Mouse (Mus musculus): ENCODE measurements around the gene Gm20388. TPM values are rescaled to one million over a fixed set of nuclear protein-coding genes. Genes with fewer than 3 reads are reported as not detected.

The Gm20388 gene
- total RNA-seq, 2 experiments from 2014 or later = 11.4 to 18.1 TPM

DNA sequence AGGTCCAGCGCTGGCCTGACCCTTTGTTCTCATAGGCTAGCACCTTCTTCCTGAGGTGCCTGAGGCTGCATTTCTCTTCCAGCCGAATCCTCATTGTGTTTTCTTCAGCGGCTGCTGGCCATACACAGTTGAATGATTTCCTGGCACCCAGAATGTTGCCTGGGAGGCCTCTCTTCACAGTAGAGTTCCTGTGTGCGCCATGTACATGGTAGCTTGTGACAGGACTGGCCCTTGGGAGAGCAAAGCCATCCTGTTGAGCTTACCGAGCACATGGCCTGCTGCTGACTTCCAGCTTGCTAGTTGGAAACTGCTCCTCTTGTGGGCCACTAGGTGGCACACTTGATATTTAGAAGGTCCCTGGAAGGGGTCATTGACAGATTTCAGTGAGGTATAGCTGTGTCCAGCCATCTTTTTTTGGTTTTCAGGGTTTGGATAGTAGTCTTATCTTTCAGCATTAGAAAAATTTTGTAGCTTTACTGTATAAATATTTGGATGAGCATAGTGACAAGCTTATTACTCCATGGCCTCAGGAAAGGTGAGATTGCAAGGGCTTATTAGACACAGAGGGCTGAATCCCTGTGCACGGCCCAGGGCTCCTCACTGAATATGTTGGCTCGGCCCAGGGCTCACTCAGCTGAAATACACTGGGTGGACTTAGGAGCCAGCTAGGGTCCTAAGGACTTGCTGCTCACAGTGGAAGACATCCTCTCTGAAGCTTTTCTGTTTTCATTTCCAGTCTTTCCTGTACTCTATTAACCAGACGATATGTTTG, 2067.4 kb downstream of the Gm20388 start:
- peak; percentile 69 for ATAC-seq (replicated peaks; ENCODE audit: low FRiP score, low TSS enrichment, poor library complexity, severe bottlenecking)

DNA sequence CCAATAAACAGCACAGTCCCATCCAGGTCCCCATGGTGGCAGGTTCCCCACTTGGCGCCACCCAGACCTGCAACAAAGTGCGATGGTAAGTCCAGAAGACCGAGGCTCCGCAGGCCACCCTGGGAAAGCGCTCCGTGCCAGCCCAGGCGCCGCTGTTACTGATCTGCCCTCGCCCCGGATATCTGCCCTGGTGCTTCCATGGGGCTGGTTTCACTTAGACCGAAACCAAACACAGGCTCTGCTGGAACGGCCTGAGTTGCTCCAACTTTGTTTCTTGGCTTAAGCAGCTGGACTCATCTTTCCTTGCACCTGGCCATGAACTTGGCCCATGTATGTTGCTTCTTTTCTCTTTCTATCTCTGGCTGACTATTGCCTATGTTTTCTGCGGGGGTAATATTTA, 2068.0 kb downstream of the Gm20388 start:
- no peak for ATAC-seq (replicated peaks; ENCODE audit: low FRiP score, low TSS enrichment, poor library complexity, severe bottlenecking)

DNA sequence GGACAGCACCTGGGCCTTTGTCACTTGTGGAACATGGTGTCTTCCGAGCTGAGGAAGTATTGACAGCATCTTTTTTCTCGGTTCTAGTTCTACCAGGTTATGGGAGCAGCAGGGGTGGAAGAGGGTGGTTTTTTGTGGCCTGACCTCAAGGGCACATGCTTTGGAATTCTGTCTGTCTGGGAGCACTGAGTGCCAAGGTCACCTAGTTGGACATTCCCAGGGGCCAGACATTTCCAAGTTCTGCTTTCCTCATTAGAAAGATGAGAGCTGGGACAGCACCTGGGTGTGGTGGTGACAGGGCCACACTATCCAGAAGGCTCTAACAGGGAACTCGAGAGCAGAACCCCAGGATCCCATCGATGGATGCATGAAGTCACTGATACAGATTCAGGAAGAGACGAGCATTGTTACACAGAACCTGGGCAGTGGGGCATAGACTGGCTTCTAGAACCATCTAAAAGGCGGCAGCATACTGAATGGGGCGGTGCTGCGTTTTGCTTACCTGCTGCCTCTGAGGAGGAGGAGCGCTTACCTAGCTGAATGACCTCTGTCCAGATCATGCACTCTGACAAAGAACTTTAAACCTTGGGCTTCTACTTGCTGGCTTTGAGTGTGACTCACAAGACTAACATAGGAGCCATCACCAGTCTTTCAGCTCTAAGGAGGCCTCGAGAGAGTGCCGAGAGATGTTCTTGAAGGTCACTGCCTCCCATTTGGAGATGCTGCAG, 2070.3 kb downstream of the Gm20388 start:
- ATAC-seq (replicated peaks; ENCODE audit: low FRiP score, low TSS enrichment, poor library complexity, severe bottlenecking) = no peak

DNA sequence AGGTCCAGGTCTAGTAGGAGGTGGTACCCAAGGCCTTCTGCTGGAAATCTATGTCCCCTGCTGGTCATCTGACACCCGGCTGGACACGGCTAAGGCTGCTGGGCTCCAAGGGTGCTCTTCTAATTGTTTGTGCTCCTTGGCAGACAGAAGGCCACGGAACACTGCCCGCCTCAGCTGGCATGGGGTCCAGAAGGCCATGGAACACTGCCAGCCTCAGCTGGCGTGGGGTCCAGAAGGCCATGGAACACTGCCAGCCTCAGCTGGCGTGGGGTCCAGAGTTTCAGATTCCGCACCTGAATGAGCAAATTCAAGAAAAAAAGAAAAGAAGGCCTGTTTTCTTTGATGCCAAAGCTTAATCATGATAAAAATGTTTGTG, 2070.9 kb downstream of the Gm20388 start:
- no peak for ATAC-seq (replicated peaks; ENCODE audit: low FRiP score, low TSS enrichment, poor library complexity, severe bottlenecking)

DNA sequence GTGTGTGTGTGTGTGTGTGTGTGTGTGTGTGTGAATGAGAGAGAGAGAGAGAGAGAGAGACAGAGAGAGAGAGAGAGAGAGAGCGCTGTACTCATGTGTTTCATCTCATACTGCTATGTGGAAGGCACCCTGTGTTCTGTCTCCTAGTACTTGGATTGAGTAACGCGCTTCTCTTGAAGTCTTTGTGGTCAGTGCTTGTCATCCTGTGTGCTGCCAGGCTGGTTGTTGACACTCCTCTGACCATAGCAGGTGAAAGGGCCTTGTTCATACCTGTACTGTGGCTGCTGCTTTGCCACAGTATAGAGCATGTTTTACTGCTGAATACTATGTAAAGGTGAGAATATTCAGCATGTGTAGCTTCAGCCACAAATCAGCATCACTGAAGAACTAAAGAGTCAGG, 2075.0 kb downstream of the Gm20388 start:
- no peak for ATAC-seq (replicated peaks; ENCODE audit: low FRiP score, low TSS enrichment, poor library complexity, severe bottlenecking)

DNA sequence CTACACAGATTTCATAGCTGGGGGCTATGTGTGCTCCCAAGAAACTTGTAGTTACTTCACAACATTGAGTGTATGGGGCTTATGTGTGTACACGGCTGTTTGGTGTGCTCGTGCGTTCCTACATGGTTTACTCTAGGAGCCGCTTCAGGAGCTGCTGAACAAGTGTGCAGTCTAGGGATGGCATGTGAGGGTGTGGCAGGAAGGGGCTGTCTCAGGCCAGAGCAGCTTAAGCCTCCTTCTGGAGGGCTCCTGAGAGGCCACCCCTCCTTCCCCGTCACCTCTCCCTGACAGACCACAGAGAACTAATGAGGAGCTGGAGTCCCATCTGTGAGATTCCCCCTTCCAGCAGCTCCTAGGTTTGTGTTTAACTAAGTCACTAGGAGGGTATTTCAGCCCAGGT, 2077.3 kb downstream of the Gm20388 start:
- ATAC-seq (replicated peaks; ENCODE audit: low FRiP score, low TSS enrichment, poor library complexity, severe bottlenecking) = no peak

DNA sequence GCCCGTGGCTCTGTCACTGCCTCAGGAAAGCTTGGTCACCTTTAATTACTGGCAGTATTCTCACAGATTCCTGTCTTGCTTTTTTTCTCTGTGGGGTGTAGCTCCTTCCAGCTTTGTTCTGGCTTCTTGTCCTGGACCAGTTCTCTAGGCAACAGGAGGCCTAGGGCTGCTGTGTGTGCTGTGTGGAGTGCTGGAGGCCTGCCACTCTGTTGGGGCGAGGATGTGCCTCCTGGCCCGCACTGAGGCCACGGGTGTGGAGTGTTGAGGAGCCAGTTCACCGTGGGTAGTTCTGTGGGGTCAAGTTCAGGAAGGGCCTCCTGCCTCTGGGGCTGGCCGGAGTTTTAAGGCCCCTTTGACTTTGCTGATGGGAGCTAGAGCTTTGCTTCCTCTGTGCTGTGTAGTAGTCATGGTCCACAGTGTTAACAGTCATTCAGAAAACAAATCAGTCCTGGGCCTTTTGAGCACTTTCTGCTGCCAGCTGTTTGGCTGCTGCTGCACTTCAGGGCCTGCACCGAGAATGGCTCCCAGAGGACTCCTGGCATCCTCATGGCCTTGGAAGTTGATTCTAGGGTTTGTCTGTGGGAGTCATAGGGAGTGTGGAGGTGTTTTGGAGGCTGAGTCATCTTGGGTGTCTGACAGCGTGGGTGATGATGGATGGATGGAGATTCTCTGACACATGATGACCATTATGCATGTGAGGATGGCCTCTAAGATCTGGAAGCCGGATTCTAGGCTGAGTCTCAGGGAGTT, 2080.0 kb downstream of the Gm20388 start:
- ATAC-seq (replicated peaks; ENCODE audit: low FRiP score, low TSS enrichment, poor library complexity, severe bottlenecking) = no peak

DNA sequence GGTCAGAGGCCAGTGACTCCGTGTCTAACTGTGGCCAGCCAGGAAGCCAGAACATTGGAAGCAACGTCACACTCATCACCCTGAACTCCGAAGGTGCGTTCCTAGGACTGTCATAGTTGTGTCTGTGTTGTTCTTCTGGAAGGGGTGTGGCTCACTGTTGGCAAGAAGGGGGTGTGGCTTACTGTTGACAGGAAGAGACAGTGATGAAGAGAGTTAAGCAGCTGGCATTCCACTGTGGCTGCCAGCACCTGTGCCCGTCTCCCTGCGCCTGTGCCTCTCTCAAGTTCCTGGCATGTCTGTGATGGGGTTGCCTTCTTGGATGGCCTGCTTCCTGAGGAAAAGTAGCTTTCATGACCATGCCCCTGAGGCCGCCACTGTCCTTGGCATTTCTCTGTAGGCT, 2081.0 kb downstream of the Gm20388 start:
- ATAC-seq (replicated peaks; ENCODE audit: low FRiP score, low TSS enrichment, poor library complexity, severe bottlenecking) = no peak; the same call in 1 of the 2 replicates

DNA sequence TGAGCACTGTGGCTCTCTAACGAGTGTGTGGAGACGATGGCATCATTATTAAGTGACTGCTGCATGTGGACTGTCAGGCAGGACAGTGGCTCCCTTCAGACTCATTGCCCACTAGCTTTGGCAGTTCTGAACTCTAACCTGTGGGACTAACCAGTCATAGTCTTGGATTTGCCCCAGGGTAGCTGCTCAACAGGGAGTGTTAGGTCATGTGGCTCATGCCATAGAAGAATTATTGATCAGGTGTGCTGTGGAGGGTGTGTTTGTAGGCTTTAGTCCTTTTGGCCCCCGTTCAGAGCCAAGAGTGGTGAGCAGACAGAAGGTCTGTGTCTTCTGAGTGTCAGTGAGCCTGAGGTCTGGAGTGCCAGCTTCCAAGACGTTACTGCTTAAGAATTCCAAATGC, 2082.3 kb downstream of the Gm20388 start:
- no peak for ATAC-seq (replicated peaks; ENCODE audit: low FRiP score, low TSS enrichment, poor library complexity, severe bottlenecking)

DNA sequence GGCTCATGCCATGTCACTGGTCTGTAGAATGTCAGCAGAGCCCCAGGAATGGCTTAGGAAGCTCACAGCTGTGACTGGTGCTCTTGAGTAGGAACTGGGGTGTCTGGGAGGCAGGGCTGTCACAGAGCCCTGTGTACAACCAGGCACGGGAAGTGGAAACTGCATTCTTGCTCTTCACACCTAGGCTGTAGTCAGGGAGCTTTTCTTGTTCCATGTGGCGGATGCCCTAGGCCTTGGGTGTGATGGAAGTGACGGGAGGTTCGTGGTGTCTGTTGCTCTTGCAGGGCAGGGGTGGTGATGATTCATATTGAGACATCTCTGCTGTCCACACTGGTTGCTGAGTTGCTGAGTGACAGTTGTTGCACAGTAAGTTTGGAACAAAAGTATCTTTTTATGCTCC, 2084.5 kb downstream of the Gm20388 start:
- ATAC-seq (replicated peaks; ENCODE audit: low FRiP score, low TSS enrichment, poor library complexity, severe bottlenecking) = no peak

DNA sequence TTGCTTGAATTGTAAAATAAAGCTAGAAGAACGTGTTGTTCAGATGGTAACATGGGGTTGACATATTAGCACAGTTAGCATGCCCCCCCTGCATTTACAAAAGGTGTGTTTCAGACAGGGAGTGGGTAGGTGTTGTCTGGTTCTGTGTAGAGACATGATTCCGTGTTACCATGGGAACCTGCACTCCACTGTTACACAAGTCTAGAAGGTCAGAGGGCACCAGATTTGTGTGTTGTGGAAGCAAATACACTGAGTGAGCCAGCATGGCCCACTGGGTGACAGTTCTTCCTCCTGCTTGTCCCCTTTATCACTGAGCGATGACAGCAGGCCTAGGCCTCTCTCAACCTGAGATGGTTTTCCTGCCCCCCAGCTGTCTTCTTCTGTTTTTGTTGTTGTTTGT, 2085.3 kb downstream of the Gm20388 start:
- no peak for ATAC-seq (replicated peaks; ENCODE audit: low FRiP score, low TSS enrichment, poor library complexity, severe bottlenecking)

DNA sequence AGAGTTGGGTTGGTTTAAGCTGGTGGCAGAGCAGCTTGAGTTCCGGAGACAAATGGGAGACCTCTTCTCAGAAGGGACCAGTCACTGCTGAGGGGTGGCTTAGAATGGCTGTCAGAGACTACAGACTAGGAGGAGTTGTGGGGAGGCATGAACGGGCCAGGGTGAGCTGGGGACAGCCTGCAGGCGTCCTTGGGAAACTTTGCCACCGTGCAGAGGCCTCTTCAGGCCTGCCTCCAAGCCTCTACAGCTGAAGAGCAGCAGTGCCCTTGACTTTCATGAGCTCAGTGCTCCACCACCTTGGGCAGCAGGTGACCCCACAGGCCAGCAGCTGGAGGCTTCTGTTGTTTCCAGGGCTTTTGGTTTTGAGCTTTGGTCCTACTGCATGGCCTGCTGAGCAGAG, 2088.0 kb downstream of the Gm20388 start:
- no peak for ATAC-seq (replicated peaks; ENCODE audit: low FRiP score, low TSS enrichment, poor library complexity, severe bottlenecking)

DNA sequence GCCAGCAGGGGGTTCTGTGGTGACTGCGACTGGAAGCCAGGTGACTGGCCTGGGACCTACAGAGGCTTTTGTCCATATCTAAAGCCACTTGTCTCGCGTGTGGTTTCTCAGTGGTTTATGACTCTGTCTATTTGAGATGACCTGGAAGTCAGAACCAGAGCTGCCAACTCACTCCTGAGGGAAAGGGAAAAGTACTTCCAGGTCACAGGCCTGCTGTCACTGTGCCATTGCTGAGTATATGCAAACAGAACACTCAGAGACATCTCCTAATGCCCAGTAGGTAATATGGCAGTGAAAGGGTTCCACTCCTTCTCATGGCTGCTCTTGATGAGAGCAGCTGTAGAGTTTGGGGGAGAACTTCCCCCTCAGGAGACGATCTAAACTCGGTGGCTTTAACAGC, 2088.6 kb downstream of the Gm20388 start:
- no peak for ATAC-seq (replicated peaks; ENCODE audit: low FRiP score, low TSS enrichment, poor library complexity, severe bottlenecking)

DNA sequence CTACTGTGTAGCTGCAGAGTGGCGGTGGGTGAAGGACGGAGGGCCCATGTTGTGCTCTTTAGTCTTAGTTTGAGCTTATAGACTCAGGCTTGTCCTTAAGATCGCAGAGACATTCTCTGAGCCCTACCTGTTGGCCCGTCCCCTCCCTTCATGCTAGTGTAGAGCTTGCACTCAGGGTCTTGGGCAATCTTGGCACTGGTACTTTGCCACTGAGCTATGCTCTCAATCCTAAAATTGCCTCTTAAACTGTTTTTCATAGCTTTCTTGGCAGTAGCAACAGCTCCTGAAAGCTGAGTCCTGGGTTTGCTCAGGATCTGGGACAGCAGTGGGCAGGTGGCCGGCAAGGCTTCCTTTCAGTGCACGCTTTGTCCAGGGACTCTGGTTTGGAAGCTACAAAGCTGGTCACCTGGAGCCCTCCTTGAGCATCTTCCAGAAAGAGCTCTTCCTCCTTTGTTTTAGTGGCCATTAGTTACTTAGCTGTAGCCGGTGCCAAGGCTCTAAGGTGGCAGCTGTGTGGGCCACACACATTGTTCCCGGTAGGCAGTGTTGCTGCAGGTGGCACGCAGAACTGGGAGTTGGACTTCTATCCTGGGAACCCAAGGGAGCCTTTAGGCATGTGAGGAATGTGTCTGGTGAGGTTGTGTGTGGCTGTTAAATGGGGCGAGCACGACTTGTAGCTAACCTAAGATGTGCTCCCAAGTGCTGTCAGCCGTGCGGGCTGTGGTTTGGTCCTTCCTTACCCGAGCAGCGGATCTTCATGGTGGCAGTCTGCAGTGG, 2090.9 kb downstream of the Gm20388 start:
- no peak for ATAC-seq (replicated peaks; ENCODE audit: low FRiP score, low TSS enrichment, poor library complexity, severe bottlenecking)

DNA sequence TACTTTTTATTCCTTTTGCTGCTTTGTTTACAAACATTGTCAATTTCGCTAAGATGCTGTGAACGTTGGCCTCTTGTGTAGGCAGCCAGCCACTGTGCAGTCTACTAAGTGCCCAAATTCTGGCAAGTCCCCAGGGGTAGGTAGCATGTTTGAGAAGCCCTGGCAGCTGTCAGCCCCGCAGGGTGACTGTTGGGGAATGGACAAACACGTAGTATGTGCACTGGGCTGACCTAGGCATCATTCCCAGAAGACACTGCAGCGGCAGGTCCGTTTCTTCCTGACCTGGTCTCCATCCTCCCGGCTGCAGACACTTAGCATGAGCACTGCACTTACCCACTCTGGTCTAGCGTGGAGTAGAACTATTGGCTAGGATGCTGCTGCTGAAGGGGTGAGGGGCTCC, 2093.0 kb downstream of the Gm20388 start:
- no peak for ATAC-seq (replicated peaks; ENCODE audit: low FRiP score, low TSS enrichment, poor library complexity, severe bottlenecking)

DNA sequence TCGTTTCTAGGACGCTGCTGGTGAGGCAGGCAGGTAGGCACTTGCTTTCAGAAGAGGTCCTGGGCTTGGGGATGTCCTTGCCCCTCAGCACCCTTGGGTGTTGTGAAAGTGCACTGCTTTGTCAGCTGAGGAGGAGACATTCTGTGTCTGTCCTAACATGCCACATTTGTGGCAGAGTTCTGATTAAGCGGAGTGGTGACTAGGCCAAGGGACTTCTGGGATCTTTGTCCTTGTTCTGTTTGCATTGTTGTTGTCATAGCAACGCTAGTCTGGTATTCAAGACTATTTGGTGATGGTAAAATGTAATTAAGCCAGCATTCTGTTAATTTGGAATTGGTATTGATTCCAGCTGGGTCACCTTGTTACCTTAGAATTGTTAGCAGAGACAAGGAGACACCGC, 2093.5 kb downstream of the Gm20388 start:
- no peak for ATAC-seq (replicated peaks; ENCODE audit: low FRiP score, low TSS enrichment, poor library complexity, severe bottlenecking)

DNA sequence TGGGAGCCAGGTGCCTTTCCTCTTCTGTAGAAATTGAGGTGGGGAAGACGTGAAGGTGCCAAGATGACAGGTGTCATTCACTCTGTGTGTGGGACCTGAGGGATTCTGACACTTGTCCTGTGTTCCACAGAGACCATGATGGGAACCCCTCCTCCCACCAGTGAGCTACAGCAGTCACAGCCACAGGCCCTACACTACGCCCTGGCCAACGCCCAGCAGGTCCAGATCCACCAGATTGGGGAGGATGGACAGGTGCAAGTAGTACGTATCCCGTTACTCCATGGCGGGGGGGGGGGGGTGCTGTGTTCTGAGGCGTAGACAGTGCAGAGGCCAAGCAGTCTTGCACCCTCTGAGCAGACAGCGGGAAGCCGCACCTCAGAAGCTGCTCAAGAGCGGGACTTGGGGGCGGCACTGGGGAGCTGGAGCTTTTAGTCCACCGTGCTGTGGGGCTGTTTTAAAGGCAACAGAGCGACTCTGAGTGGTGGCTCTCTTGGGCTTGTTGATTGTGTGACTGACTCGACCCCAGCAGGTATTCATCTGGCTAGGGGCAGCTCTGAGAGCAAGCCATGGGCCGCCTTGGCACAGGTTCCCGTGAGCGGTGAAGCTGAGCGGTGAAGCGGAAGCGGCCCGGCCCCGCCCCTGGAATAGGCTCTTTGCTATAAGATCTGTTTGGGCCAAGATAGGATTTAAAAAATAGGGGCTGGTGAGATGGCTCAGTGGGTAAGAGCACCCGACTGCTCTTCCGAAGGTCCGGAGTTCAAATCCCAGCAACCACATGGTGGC, 2095.0 kb downstream of the Gm20388 start:
- no peak for ATAC-seq (replicated peaks; ENCODE audit: low FRiP score, low TSS enrichment, poor library complexity, severe bottlenecking)

DNA sequence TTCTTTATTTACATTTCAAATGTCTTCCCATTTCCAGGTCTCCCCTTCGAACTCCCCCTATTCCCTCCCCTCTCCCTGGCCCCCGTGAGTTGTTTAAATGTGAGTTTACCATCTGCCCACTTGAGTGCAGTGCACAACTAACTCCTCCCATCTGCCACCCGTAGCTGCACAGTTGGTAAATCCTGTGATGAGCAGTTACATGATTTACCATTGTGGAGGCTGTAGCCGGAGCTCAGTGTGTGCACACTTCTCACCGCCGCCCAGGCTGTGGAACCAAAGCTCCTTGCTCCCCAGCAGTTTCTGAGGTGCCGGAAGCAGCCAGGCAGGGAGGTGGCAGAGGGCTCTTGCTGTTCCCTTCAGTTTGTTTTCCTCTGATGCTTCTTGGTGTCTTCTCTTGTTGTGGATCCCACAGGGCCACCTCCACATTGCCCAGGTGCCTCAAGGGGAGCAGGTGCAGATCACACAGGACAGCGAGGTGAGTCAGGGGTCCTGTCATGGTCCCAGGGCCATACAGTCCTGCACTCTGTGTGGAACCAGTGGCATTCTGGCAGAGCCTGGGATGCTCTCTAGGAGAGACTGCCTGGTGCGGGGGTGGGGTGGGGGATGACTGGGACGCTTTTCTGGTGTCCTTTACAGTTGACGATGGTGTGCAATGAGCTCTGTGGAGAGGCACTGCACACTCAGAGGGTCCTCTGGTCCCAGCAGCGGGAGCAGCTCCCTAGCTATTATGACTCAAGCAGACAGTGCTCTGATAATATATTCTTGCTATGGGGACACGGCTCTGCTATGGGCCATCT, 2096.2 kb downstream of the Gm20388 start:
- ATAC-seq (replicated peaks; ENCODE audit: low FRiP score, low TSS enrichment, poor library complexity, severe bottlenecking) = no peak

All from megakaryocyte-erythroid progenitor cell, adult 5-6 weeks (primary cell).